Mouse (Mus musculus) heart, embryonic 16.5 days (tissue): ENCODE results near the gene 1700037C18Rik. TPM values are rescaled to one million over a fixed set of nuclear protein-coding genes. Genes with fewer than 3 reads are reported as not detected.
A peak's percentile ranks its signal among the peaks of the same experiment; 100 is the strongest.
"Not testable (repeated sequence)": the region's sequence is repeated elsewhere in the genome, so short reads cannot be mapped to it uniquely, and the experiment has no call there.

Source experiments
- ATAC-seq: fragments of 200-750 bp; cut with Nextera tagmentation; replicated peaks from 2 replicates; pipeline ENCODE4 v1.8.0; 2017; ENCODE audit warnings: moderate number of reproducible peaks; ENCODE audit not compliant: insufficient read depth, low FRiP score; ENCODE audit errors: extremely low read depth
- H3K27ac ChIP-seq: fragments of 300-500 bp; sonication (generic); 2 replicates; pipeline ENCODE4 v1.5.1; 2014; ENCODE audit warnings: mild to moderate bottlenecking, low read length, control low read depth, moderate library complexity
- H3K27me3 ChIP-seq: fragments of 300-500 bp; sonication (generic); 2 replicates; pipeline ENCODE4 v1.6.1; 2014; ENCODE audit warnings: low read length, mixed read lengths; ENCODE audit not compliant: control insufficient read depth, insufficient read depth
- H3K36me3 ChIP-seq: fragments of 300-500 bp; sonication (generic); 2 replicates; pipeline ENCODE4 v1.6.1; 2014; ENCODE audit not compliant: control insufficient read depth, insufficient read depth
- H3K4me1 ChIP-seq: fragments of 300-500 bp; sonication (generic); 2 replicates; pipeline ENCODE4 v1.6.1; 2014; ENCODE audit warnings: low read length, mixed read lengths; ENCODE audit not compliant: control insufficient read depth, insufficient read depth
- H3K4me2 ChIP-seq: fragments of 300-500 bp; sonication (generic); 2 replicates; pipeline ENCODE4 v1.6.1; 2014; ENCODE audit warnings: low read depth, mild to moderate bottlenecking, control low read depth, low read length
- H3K4me3 ChIP-seq: fragments of 300-500 bp; sonication (generic); 2 replicates; pipeline ENCODE4 v1.5.1; 2014; ENCODE audit warnings: mild to moderate bottlenecking, control low read depth, low read length
- H3K9ac ChIP-seq: fragments of 300-500 bp; sonication (generic); 2 replicates; pipeline ENCODE4 v1.6.1; 2014; ENCODE audit warnings: low read length, control low read depth
- H3K9me3 ChIP-seq: fragments of 300-500 bp; sonication (generic); replicated peaks from 2 replicates; pipeline ENCODE4 v1.6.1; 2016; ENCODE audit warnings: low read length; ENCODE audit not compliant: control insufficient read depth
- WGBS: fragments of 180-500 bp; shearing (Covaris S2); extraction: QIAGEN DNeasy Blood & Tissue Kit; methylation state at CpG from one replicate; pipeline ENCODE4 v1.1.7; 2014; 5-methylcytosine and 5-hydroxymethylcytosine counted together
- microRNA-seq: library from miRNA; unstranded; fragments of <30 nt; microRNA quantifications from one replicate; pipeline ENCODE4, GENCODE M21; 2017
- polyA plus RNA-seq: library from polyadenylated mRNA; unstranded; fragments of >200 nt; fragmentation: Nextera tagmentation; extraction: Ambion mirVana; gene quantifications from 2 replicates; pipeline ENCODE4 v1.2.1, GENCODE M21; 2015

The 1700037C18Rik gene
- polyA plus RNA-seq, 1 experiment from 2014 or later: 9.7 TPM

DNA sequence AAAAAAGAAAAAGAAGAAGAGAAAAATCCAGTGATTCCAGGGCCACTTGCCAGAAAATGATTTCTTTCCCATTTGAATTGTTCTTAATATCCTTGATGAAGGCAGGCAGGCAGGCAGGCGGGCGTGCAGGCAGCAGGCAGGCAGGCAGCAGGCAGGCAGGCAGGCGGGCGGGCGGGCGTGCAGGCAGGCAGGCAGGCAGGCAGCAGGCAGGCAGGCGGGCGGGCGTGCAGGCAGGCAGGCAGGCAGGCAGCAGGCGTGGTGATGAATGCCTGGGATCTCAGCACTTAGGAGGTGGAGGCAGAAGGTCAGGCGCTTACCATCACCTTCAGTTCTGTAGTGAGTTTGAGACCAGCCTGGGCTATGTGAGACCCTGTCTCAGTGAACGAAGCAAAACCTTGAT, 55.9 kb downstream of the 1700037C18Rik start:
- 37% methylated on average over 12 of the region's 12 CpGs for WGBS

DNA sequence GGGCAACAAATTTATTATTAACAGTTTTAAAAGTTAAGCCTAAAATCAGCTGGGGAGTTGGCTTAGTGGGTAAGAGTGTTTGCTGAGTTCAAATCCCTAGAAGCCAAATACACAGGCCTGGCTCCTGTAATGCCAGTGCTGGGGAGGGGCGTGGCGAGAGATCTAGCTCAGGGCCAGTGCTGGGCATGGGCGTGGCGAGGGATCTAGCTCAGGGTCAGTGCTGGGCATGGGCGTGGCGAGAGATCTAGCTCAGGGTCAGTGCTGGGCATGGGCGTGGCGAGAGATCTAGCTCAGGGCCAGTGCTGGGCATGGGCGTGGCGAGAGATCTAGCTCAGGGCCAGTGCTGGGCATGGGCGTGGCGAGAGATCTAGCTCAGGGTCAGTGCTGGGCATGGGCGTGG, 57.2 kb downstream of the 1700037C18Rik start:
- H3K4me2 ChIP-seq, ATAC-seq: not testable (repeated sequence)
- WGBS: 87% methylated on average over 10 of the region's 13 CpGs

More for the DNA sequence above, 55.9 kb downstream of the 1700037C18Rik start:
- H3K27me3 ChIP-seq: no peaks in the 10 kb centered on the region
- H3K36me3 ChIP-seq: no peaks in the 10 kb centered on the region
- peaks cover 4% of the 10 kb centered on the region for H3K4me1 ChIP-seq
- ATAC-seq: no peak
- H3K4me3 ChIP-seq: no peak overlapping the region
- no peaks in the 10 kb centered on the region for H3K9me3 ChIP-seq
- no peak overlapping the region for H3K9ac ChIP-seq
- no peak overlapping the region for H3K4me2 ChIP-seq
- H3K27ac ChIP-seq: no peak overlapping the region

DNA sequence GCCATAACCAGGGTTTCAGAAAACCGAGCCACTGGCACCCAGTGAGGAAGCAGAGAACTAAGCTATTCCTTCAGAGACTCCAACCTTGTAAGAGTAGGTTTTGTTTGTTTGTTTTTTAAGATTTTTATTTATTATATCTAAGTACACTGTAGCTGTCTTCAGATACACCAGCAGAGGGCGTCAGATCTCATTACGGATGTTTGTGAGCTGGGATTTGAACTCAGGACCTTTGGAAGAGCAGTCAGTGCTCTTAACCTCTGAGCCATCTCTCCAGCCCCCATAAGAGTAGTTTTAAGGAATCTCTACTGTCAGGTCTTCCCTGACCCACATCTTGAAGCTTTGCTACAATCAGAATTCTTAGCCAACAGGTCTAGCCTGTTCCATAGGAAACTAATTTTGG, 60.1 kb downstream of the 1700037C18Rik start:
- H3K36me3 ChIP-seq: no peaks in the 10 kb centered on the region
- no peak for ATAC-seq

More for the DNA sequence above, 57.2 kb downstream of the 1700037C18Rik start:
- H3K9me3 ChIP-seq, H3K27ac ChIP-seq, H3K4me1 ChIP-seq, H3K36me3 ChIP-seq, H3K9ac ChIP-seq, H3K4me3 ChIP-seq, H3K27me3 ChIP-seq: not testable (repeated sequence)

DNA sequence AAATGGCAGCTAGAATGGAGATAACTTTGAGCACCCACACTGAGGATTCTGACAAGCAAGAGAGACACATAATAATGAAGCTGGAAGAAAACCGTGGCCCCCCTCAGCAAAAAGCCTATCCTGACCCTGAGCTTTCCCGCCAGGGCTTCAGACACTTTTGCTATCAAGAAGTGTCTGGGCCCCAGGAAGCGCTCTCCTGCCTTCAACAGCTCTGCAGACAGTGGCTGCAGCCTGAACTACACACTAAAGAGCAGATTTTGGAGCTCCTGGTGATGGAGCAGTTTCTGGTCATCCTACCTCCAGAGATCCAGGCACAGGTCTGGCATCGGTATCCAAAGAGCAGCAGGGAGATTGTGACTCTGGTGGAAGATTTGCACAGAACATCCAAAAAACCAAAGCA, 60.6 kb downstream of the 1700037C18Rik start:
- WGBS: 61% methylated on average over 4 of the region's 4 CpGs
- peak overlapping the region; percentile 72 for H3K4me2 ChIP-seq
- H3K36me3 ChIP-seq: no peaks in the 10 kb centered on the region
- H3K27ac ChIP-seq: no peak overlapping the region
- no peaks in the 10 kb centered on the region for H3K9me3 ChIP-seq
- H3K4me3 ChIP-seq: peak overlapping the region; percentile 82
- no peaks in the 10 kb centered on the region for H3K27me3 ChIP-seq
- peaks cover 6% of the 10 kb centered on the region for H3K4me1 ChIP-seq
- ATAC-seq: no peak
- H3K9ac ChIP-seq: peak overlapping the region; percentile 85; the same call in 1 of the 2 replicates

More for the DNA sequence above, 60.1 kb downstream of the 1700037C18Rik start:
- H3K4me2 ChIP-seq: no peak overlapping the region
- H3K9me3 ChIP-seq: no peaks in the 10 kb centered on the region
- H3K27me3 ChIP-seq: no peaks in the 10 kb centered on the region
- H3K27ac ChIP-seq: no peak overlapping the region
- H3K9ac ChIP-seq: no peak overlapping the region
- no peak overlapping the region for H3K4me3 ChIP-seq
- peaks cover 6% of the 10 kb centered on the region for H3K4me1 ChIP-seq
- WGBS: 74% methylated on average over 3 of the region's 3 CpGs

DNA sequence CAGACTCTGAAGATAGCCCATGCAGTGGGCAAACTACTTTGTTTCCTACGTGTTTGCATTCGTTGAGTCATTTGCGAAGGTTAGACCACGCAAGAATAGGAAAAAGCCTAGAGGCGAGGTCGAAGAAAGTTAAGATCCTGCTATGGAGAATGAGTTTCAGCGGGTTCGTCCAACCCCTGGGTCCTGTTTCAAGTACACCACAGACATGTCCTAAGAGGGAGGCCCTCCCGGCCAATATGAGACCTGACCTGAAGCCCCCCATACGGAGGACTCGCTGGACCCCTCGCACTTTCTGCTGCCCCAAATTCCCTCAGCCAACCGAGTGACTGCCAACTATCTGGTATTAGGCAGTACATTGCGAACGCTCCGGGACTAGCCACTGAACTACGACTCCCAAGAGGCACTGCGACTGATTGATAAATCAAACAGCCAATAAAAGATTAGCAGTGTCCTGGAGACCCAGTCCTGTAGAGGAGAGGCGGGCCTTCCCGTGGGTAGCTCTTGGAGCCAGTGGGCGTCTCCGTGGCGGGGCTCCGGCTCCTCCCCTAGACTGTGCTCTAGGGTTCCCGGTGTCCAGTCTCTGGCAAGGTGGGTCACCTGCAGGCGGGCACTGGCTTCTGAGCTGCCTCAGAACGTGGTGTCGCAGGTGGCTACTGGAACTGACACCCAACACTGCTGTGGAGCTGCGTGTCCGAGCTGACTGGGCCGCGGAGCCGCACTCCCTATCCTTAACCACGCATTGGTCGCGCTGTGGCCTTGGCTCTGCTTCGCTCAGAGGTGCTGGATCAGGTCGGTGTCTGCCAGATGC, 61.6 kb downstream of the 1700037C18Rik start, which contains the start of gene Zfp174:
Gene Zfp174, plus strand, starts transcription at position 558 of the 808 bp plus-strand sequence.
- H3K36me3 ChIP-seq: no peaks in the 10 kb centered on the region
- no peaks in the 10 kb centered on the region for H3K27me3 ChIP-seq
- peak within 1 kb of the TSS; percentile 85 for H3K9ac ChIP-seq
- H3K4me1 ChIP-seq: peaks cover 6% of the 10 kb centered on the region
- ATAC-seq: peak; percentile 100
- WGBS: 2% methylated on average over 38 of the region's 38 CpGs
- H3K27ac ChIP-seq: no peak within 1 kb of the TSS
- H3K4me2 ChIP-seq: peak within 1 kb of the TSS; percentile 72
- no peaks in the 10 kb centered on the region for H3K9me3 ChIP-seq
- H3K4me3 ChIP-seq: peak within 1 kb of the TSS; percentile 82

Small RNA genes lying within 50 kb of the gene (microRNA-seq; reads per million reads assigned to microRNA genes)
- gene Gm23493: not detected

Other genes with a start within 250 kb of the 1700037C18Rik start
- 0.13 TPM in 1 of 2 replicates, not detected in the other for gene Mefv, start 190.6 kb downstream of the 1700037C18Rik start, polyA plus RNA-seq
- 32.4 and 33.8 TPM in 2 replicates for gene Zfp263, start 164.6 kb downstream of the 1700037C18Rik start, polyA plus RNA-seq
- gene Olfr15, start 77.8 kb downstream of the 1700037C18Rik start, polyA plus RNA-seq: not detected in 2 replicates
- gene Zfp174, start 61.4 kb downstream of the 1700037C18Rik start, polyA plus RNA-seq: 0.85 and 0.90 TPM in 2 replicates
- gene Naa60, start 36.3 kb downstream of the 1700037C18Rik start, polyA plus RNA-seq: 37.1 and 40.0 TPM in 2 replicates
- 6.1 TPM in 2 replicates for gene Zfp597, start 24.1 kb downstream of the 1700037C18Rik start, polyA plus RNA-seq
- gene Gm20695, start 24.0 kb downstream of the 1700037C18Rik start, polyA plus RNA-seq: 0.26 and 0.31 TPM in 2 replicates
- 15.6 and 16.4 TPM in 2 replicates for gene Cluap1, start 112 bp upstream of the 1700037C18Rik start, polyA plus RNA-seq
- 1.8 and 2.5 TPM in 2 replicates for gene Nlrc3, start 67.9 kb upstream of the 1700037C18Rik start, polyA plus RNA-seq
- gene Slx4, start 95.1 kb upstream of the 1700037C18Rik start, polyA plus RNA-seq: 8.8 and 8.9 TPM in 2 replicates
- gene Dnase1, start 128.3 kb upstream of the 1700037C18Rik start, polyA plus RNA-seq: 3.5 and 4.6 TPM in 2 replicates
- 128 and 142 TPM in 2 replicates for gene Trap1, start 169.1 kb upstream of the 1700037C18Rik start, polyA plus RNA-seq